Mouse (Mus musculus): ENCODE results near the gene Prkce. TPM values are rescaled to one million over a fixed set of nuclear protein-coding genes. Genes with fewer than 3 reads are reported as not detected.

Gene Prkce
- 10 to 100 TPM; 37.5 to 42.5 TPM for total RNA-seq (2023)

GRCm38 (mm10) chr17:86167320-86168230 lies at the start of gene Prkce:
Gene Prkce, plus strand, starts transcription at chr17:86167785.

GRCm38 (mm10) chr17:86145079-86145951 lies 22.3 kb upstream of the Prkce start, which contains the start of gene Srbd1:
Gene Srbd1, minus strand, starts transcription at chr17:86145175.

GRCm38 (mm10) chr17:86505183-86505631 lies 337.6 kb downstream of the Prkce start, which contains the start of gene Gm10309:
Gene Gm10309, minus strand, starts transcription at chr17:86505232.

Other genes with a start within 250 kb of the Prkce start
- gene Srbd1, start 22.6 kb upstream of the Prkce start, total RNA-seq (2023), result 10 to 100 TPM; 20.7 to 23.3 TPM